Mouse (Mus musculus) midbrain, embryonic 14.5 days (tissue): ENCODE measurements around the gene Map4k4. TPM values are rescaled to one million over a fixed set of nuclear protein-coding genes. Genes with fewer than 3 reads are reported as not detected.
A peak's percentile ranks its signal among the peaks of the same experiment; 100 is the strongest.

ENCODE experiments used
- ATAC-seq: fragments of 200-750 bp; cut with Nextera tagmentation; 2 replicates; pipeline ENCODE4 v1.8.0; 2017; ENCODE audit warnings: moderate number of reproducible peaks, moderate library complexity; ENCODE audit not compliant: low FRiP score, low TSS enrichment
- DNase-seq: peaks from one replicate; pipeline ENCODE4 v3.0.0-alpha.2; 2015
- H3K27ac ChIP-seq: fragments of 300-500 bp; sonication (generic); replicated peaks from 2 replicates; pipeline ENCODE4 v1.5.1; 2014; ENCODE audit warnings: mild to moderate bottlenecking, low read depth, low read length, moderate library complexity
- H3K27me3 ChIP-seq: fragments of 300-500 bp; sonication (generic); 2 replicates; pipeline ENCODE4 v1.6.1; 2014; ENCODE audit warnings: low read length, control low read depth, mixed read lengths; ENCODE audit not compliant: control insufficient read depth, insufficient read depth
- H3K36me3 ChIP-seq: fragments of 300-500 bp; sonication (generic); 2 replicates; pipeline ENCODE4 v1.6.1; 2014; ENCODE audit warnings: low read length, control low read depth; ENCODE audit not compliant: control insufficient read depth, insufficient read depth
- H3K4me1 ChIP-seq: fragments of 300-500 bp; sonication (generic); 2 replicates; pipeline ENCODE4 v1.6.1; 2014; ENCODE audit warnings: mild to moderate bottlenecking, antibody characterized with exemption, low read length, control low read depth; ENCODE audit not compliant: control insufficient read depth, insufficient read depth
- H3K4me2 ChIP-seq: fragments of 300-500 bp; sonication (generic); 2 replicates; pipeline ENCODE4 v1.6.1; 2014; ENCODE audit warnings: mild to moderate bottlenecking, low read length, moderate library complexity
- H3K4me3 ChIP-seq: fragments of 300-500 bp; sonication (generic); replicated peaks from 2 replicates; pipeline ENCODE4 v1.5.1; 2014; ENCODE audit warnings: low read depth, low read length
- H3K9ac ChIP-seq: fragments of 300-500 bp; sonication (generic); replicated peaks from 2 replicates; pipeline ENCODE4 v1.6.1; 2014; ENCODE audit warnings: mild to moderate bottlenecking, low read length, moderate library complexity
- H3K9me3 ChIP-seq: fragments of 300-500 bp; sonication (generic); 2 replicates; pipeline ENCODE4 v1.6.1; 2016; ENCODE audit warnings: low read length, control low read depth, mixed read lengths; ENCODE audit not compliant: control insufficient read depth
- WGBS: fragments of 180-500 bp; shearing (Covaris S2); extraction: QIAGEN DNeasy Blood & Tissue Kit; methylation state at CpG from one replicate; pipeline ENCODE4 v1.1.7; 2014; 5-methylcytosine and 5-hydroxymethylcytosine counted together
- polyA plus RNA-seq: library from polyadenylated mRNA; unstranded; fragments of >200 nt; fragmentation: Nextera tagmentation; extraction: Ambion mirVana; gene quantifications from 2 replicates; pipeline ENCODE4 v1.2.1, GENCODE M21; 2014

Map4k4 gene
- polyA plus RNA-seq, 1 experiment from 2014 or later, result 56.7 TPM

DNA sequence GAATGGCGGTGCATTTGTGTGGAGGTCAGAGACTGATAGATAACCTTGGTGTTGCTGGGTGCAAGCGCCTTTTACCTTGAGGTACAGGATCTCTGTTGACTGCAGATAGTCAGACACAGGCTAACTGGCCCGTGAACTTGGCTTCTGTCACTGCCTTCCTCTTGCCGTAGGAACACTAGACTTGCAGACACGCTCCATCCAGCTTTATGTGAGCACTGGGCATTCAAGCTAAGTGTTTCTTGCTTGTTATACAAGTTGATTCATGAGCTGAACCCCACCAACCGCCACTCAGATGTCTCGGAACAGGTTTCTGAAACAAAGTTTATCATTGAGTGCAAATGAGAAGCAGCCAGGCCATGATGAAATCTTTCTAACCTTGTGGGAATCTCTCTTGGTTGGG is 57.3 kb downstream of the Map4k4 start:
- Histone ChIP-seq H3K9me3 (no peaks in the 10 kb centered on the region), H3K36me3 (peaks cover 10% of the 10 kb centered on the region), H3K4me1 (peaks cover 43% of the 10 kb centered on the region), H3K27me3 (no peaks in the 10 kb centered on the region), H3K4me2 (no peak overlapping the region), H3K27ac (no peak overlapping the region), H3K9ac (no peak overlapping the region), H3K4me3 (no peak overlapping the region)
- ATAC-seq (no peak), DNase-seq (no peak)
- 85% methylated on average over 7 of the region's 7 CpGs for WGBS

DNA sequence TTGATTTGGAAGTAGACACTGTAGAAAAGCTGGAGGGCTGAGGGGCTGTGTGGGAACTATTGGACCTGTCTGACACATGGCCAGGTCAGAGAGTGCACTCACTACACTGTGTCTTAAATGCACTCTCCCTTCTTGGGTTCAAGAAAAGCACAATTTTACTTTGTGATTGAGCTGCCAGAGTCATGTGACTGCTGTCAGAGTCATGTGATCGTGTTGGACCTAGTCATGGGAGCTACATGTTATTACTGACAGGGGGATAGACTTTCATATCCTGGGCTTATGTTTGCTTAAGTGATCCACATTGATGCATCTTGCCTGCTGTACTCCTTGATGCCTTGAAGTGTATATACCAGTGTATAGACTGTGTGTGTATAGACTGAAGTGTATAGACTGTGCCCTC is 59.9 kb downstream of the Map4k4 start:
- Histone ChIP-seq H3K4me1 (peaks cover 42% of the 10 kb centered on the region), H3K9ac (no peak overlapping the region), H3K27me3 (no peaks in the 10 kb centered on the region), H3K4me3 (no peak overlapping the region), H3K36me3 (peaks cover 23% of the 10 kb centered on the region), H3K27ac (0 out of 2 replicates have a peak overlapping the region, but pooled peaks have one; percentile 2), H3K4me2 (no peak overlapping the region), H3K9me3 (no peaks in the 10 kb centered on the region)
- DNase-seq (no peak), ATAC-seq (no peak)
- 100% methylated on average over 1 of the region's 1 CpGs for WGBS

DNA sequence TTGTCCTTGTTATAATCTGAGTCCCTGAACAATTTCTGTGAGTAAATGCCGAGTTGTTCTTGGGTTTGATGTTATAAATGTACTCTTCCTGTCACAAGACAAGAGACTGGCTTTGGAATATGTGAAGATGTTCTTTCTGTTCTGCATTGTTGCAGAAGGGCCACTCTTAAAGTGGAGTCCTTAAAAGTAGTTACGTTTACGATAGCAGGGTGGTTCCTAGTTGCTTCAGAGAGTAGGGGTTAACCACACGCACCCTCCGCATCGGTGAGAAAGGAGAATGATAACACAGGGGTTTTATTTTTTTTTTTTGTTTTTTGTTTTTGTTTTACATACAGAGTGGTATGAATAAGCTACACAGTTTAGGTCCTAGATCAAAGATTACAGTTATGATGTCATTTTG is 60.4 kb downstream of the Map4k4 start:
- Histone ChIP-seq H3K9me3 (no peaks in the 10 kb centered on the region), H3K36me3 (peaks cover 24% of the 10 kb centered on the region), H3K9ac (no peak overlapping the region), H3K4me2 (no peak overlapping the region), H3K27me3 (no peaks in the 10 kb centered on the region), H3K4me3 (no peak overlapping the region), H3K27ac (0 out of 2 replicates have a peak overlapping the region, but pooled peaks have one; percentile 2), H3K4me1 (peaks cover 42% of the 10 kb centered on the region)
- WGBS, result 91% methylated on average over 6 of the region's 6 CpGs
- no peak for ATAC-seq
- DNase-seq, result no peak

DNA sequence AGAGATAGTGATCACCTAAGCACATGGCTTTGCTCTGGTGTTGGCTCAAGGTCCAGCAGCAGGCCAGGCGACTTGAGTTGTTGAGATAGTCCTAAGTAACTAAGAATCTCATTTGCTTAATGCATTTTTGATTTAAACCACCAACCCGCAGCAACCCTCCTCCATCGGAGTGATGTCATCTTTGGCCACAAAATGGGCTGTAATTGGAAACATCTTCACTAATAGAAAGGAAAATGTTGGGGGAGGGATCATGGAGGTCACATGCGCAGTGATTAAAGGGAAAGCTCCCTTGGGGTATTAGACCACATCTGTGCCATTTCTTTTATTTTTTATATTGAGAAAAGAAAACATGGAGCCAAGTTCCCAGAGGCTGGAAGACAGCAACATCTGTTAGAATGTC is 61.6 kb downstream of the Map4k4 start:
- H3K4me1 ChIP-seq, result peaks cover 35% of the 10 kb centered on the region
- H3K27ac ChIP-seq, result no peak overlapping the region
- no peak overlapping the region for H3K9ac ChIP-seq
- no peak overlapping the region for H3K4me3 ChIP-seq
- H3K4me2 ChIP-seq, result no peak overlapping the region
- no peaks in the 10 kb centered on the region for H3K27me3 ChIP-seq
- ATAC-seq (no peak), DNase-seq (no peak)
- H3K9me3 ChIP-seq, result no peaks in the 10 kb centered on the region
- H3K36me3 ChIP-seq, result peaks cover 24% of the 10 kb centered on the region
- WGBS, result 70% methylated on average over 4 of the region's 4 CpGs

DNA sequence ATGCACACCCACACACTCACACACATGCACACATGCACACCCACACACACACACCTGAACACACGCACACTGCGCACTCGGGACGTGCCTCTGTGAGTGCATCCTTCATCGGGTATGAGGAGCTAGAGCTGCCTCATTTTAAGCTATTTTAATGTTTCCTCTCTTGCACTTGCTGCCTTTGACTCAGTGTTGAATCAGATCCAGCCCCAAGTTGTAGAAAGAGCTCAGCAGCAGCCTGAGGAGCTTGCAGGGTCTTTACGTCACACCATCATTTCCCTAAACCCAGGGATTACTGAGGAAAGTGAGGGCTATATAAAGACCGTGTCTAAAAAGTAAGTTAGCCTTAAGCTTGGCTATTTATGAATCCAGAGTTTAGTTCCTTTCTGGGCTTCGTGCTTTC is 62.1 kb downstream of the Map4k4 start:
- Histone ChIP-seq H3K4me1 (peaks cover 32% of the 10 kb centered on the region), H3K27ac (peak overlapping the region; percentile 13; the same call in 1 of the 2 replicates), H3K4me3 (no peak overlapping the region), H3K36me3 (peaks cover 24% of the 10 kb centered on the region), H3K9me3 (no peaks in the 10 kb centered on the region), H3K9ac (no peak overlapping the region), H3K4me2 (no peak overlapping the region), H3K27me3 (no peaks in the 10 kb centered on the region)
- WGBS, result 80% methylated on average over 8 of the region's 8 CpGs
- ATAC-seq (0 out of 2 replicates have a peak, but pooled peaks have one; percentile 41), DNase-seq (no peak)

DNA sequence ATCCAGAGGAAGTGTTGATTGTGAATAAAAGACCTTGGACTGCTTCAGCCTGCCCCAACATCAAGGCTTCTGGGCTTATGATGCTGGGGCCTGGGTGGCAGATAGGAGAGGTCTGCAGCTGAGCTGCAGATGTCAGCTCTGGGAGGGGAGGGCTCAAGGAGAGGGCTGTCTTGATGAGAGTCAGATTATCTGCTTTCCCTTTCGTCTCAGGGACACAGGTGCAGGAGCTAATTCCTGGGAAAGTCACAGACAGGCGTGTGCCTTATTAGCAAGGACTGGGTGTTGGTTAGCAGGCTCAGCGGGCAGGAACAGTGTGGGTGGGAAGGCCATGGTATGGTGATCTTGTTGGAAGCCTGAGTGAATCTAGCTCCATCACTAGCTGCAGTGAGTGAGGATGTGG is 63.1 kb downstream of the Map4k4 start:
- no peaks in the 10 kb centered on the region for H3K27me3 ChIP-seq
- DNase-seq (no peak), ATAC-seq (no peak)
- H3K27ac ChIP-seq, result 0 out of 2 replicates have a peak overlapping the region, but pooled peaks have one; percentile 33
- H3K4me1 ChIP-seq, result peaks cover 23% of the 10 kb centered on the region
- H3K9me3 ChIP-seq, result no peaks in the 10 kb centered on the region
- 51% methylated on average over 3 of the region's 3 CpGs for WGBS
- peaks cover 24% of the 10 kb centered on the region for H3K36me3 ChIP-seq
- no peak overlapping the region for H3K4me3 ChIP-seq
- H3K4me2 ChIP-seq, result no peak overlapping the region
- no peak overlapping the region for H3K9ac ChIP-seq

DNA sequence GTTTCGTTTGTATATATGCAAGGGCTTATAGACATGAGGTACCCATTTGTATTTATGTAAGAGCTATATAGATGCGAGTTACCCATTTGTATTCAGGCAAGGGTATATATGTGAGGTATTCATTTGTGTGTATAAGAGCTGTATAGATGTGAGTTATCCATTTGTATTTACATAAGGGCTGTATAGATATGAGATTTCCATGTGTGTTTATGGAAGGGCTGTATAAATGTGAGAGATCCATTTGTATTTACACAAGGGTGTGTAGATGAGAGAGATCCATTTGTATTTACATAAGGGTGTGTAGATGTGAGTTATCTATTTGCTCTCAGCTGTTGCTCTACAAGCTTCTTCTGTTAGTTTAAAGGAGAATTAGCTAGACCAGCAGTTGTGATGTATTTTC is 63.7 kb downstream of the Map4k4 start:
- H3K4me2 ChIP-seq, result no peak overlapping the region
- ATAC-seq (no peak), DNase-seq (no peak)
- peaks cover 24% of the 10 kb centered on the region; the same call in 1 of the 2 replicates for H3K4me1 ChIP-seq
- no peak overlapping the region for H3K4me3 ChIP-seq
- peaks cover 24% of the 10 kb centered on the region for H3K36me3 ChIP-seq
- WGBS, result 93% methylated on average over 2 of the region's 2 CpGs
- no peaks in the 10 kb centered on the region for H3K9me3 ChIP-seq
- H3K9ac ChIP-seq, result no peak overlapping the region
- no peaks in the 10 kb centered on the region for H3K27me3 ChIP-seq
- H3K27ac ChIP-seq, result no peak overlapping the region

DNA sequence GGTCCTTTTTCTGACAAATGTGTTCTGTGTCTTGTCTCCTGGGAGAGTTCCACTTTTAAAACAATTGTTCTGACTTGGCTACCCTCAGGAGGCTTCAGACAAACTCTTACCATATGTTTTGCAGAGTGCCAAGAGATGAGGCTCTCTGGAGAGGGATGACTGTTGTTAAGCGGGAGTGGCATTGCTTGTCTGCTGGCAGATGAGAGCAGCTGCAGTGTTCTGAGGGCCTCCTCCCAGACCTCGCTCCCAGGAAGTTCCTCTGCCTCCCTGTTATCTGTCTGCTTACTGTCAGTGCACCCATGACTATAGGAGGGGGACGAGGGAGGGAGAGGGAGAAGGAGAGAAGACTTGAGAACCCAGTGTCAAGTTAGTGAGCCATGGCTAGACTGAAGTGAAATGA is 64.7 kb downstream of the Map4k4 start:
- DNase-seq, result no peak
- 75% methylated on average over 3 of the region's 3 CpGs for WGBS
- Histone ChIP-seq H3K4me1 (peaks cover 23% of the 10 kb centered on the region), H3K9ac (no peak overlapping the region), H3K9me3 (no peaks in the 10 kb centered on the region), H3K4me2 (no peak overlapping the region), H3K27me3 (no peaks in the 10 kb centered on the region), H3K4me3 (no peak overlapping the region), H3K36me3 (peaks cover 24% of the 10 kb centered on the region), H3K27ac (no peak overlapping the region)
- ATAC-seq, result no peak

DNA sequence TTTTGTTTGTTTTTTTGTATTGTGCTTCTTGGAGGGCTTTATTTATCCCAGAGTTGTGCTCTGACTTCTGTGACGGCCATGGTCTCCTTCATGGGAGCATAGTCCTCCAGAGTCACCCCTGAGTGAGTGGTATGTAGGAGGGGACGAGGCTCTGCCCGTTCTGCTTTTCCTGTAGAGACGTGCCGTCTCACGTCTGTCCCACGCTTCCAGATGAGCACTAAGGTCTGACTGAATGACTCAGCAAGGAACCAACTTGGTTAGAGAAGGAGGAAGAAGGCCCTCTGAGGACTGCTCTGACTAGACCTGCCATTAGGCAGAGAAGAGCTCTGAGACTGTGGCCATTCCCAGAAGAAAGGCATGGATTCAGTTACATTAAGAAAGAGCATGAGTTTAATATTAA is 68.3 kb downstream of the Map4k4 start:
- 85% methylated on average over 7 of the region's 7 CpGs for WGBS
- Histone ChIP-seq H3K36me3 (peaks cover 6% of the 10 kb centered on the region), H3K4me2 (no peak overlapping the region), H3K27ac (no peak overlapping the region), H3K4me1 (peaks cover 16% of the 10 kb centered on the region), H3K27me3 (no peaks in the 10 kb centered on the region), H3K9ac (no peak overlapping the region), H3K4me3 (no peak overlapping the region), H3K9me3 (no peaks in the 10 kb centered on the region)
- DNase-seq (no peak), ATAC-seq (no peak)
